Mouse (Mus musculus): ENCODE results near the gene Fam122a.

Gene Fam122a

GRCm38 (mm10) chr19:24490275-24490674 lies 13.1 kb upstream of the Fam122a start:
- DNase-seq (ENCODE audit: low spot score in 2 of 2): no peak

- DNase-seq (ENCODE audit: low spot score in 2 of 2): no peak
Measured at GRCm38 (mm10) chr19:24486433-24487296, 9.5 kb upstream of the Fam122a start.

GRCm38 (mm10) chr19:24484612-24485194 lies 7.5 kb upstream of the Fam122a start:
- DNase-seq (ENCODE audit: low spot score in 2 of 2): no peak

- no peak for DNase-seq (ENCODE audit: low spot score in 2 of 2)
Measured at GRCm38 (mm10) chr19:24480916-24481315, 3.8 kb upstream of the Fam122a start.

GRCm38 (mm10) chr19:24476461-24476860 lies 695 bp downstream of the Fam122a start:
- peak in 1 of 2 experiments; percentile 15 for DNase-seq (ENCODE audit: low spot score in 2 of 2)

GRCm38 (mm10) chr19:24475281-24475680 lies 1.9 kb downstream of the Fam122a start:
- DNase-seq (ENCODE audit: low spot score in 2 of 2): no peak

- DNase-seq (ENCODE audit: low spot score in 2 of 2): no peak
Measured at GRCm38 (mm10) chr19:24472512-24472911, 4.6 kb downstream of the Fam122a start.

- no peak for DNase-seq (ENCODE audit: low spot score in 2 of 2)
Measured at GRCm38 (mm10) chr19:24471538-24471937, 5.6 kb downstream of the Fam122a start.

- DNase-seq (ENCODE audit: low spot score in 2 of 2): no peak
Measured at GRCm38 (mm10) chr19:24469216-24469615, 7.9 kb downstream of the Fam122a start.

- no peak for DNase-seq (ENCODE audit: low spot score in 2 of 2)
Measured at GRCm38 (mm10) chr19:24468616-24469015, 8.5 kb downstream of the Fam122a start.

- DNase-seq (ENCODE audit: low spot score in 2 of 2): no peak
Measured at GRCm38 (mm10) chr19:24463011-24463410, 14.1 kb downstream of the Fam122a start.

- no peak for DNase-seq (ENCODE audit: low spot score in 2 of 2)
Measured at GRCm38 (mm10) chr19:24456591-24457231, 20.4 kb downstream of the Fam122a start.

- no peak for DNase-seq (ENCODE audit: low spot score in 2 of 2)
Measured at GRCm38 (mm10) chr19:24455249-24455960, 21.8 kb downstream of the Fam122a start.

- no peak for DNase-seq (ENCODE audit: low spot score in 2 of 2)
Measured at GRCm38 (mm10) chr19:24454451-24454850, 22.7 kb downstream of the Fam122a start.

GRCm38 (mm10) chr19:24453379-24453778 lies 23.8 kb downstream of the Fam122a start:
- no peak for DNase-seq (ENCODE audit: low spot score in 2 of 2)

GRCm38 (mm10) chr19:24452441-24452898 lies 24.7 kb downstream of the Fam122a start:
- DNase-seq (ENCODE audit: low spot score in 2 of 2): no peak

- DNase-seq (ENCODE audit: low spot score in 2 of 2): no peak
Measured at GRCm38 (mm10) chr19:24451626-24452025, 25.5 kb downstream of the Fam122a start.

- DNase-seq (ENCODE audit: low spot score in 2 of 2): no peak
Measured at GRCm38 (mm10) chr19:24450740-24451139, 26.4 kb downstream of the Fam122a start.

- DNase-seq (ENCODE audit: low spot score in 2 of 2): no peak
Measured at GRCm38 (mm10) chr19:24444322-24444721, 32.8 kb downstream of the Fam122a start.

- no peak for DNase-seq (ENCODE audit: low spot score in 2 of 2)
Measured at GRCm38 (mm10) chr19:24439715-24440114, 37.4 kb downstream of the Fam122a start.

- no peak for DNase-seq (ENCODE audit: low spot score in 2 of 2)
Measured at GRCm38 (mm10) chr19:24434291-24434690, 42.9 kb downstream of the Fam122a start.

- DNase-seq (ENCODE audit: low spot score in 2 of 2): no peak
Measured at GRCm38 (mm10) chr19:24432447-24432846, 44.7 kb downstream of the Fam122a start.
